Mouse (Mus musculus): ENCODE measurements around the gene Steap3. TPM values are rescaled to one million over a fixed set of nuclear protein-coding genes. Genes with fewer than 3 reads are reported as not detected.

The Steap3 gene
- polyA plus RNA-seq, 1 experiment from 2014 or later, result 4.9 TPM

DNA sequence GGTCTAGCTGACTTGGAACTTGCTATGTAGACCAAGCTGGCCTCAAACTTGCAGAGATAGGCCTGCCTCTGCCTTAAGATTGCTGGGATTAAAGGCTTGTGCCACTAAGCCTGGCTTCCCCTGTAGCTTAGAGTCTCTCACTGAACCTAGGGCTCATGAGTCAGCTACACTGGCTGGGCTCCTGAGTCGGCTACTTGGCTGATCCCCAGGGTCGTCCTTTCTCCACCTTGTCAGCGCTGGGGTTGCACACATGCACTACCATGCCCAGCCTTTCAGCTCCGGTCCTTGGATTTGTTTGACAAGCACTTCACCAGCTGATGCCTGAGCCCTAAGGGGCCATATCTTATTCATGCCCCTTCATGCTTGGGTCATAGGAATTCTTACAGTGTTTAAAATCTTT is 104.5 kb downstream of the Steap3 start:
- ATAC-seq, result no peak
- Histone ChIP-seq H3K4me1 (ENCODE audit: control insufficient read depth, insufficient read depth, low read depth, low read length) (no peaks in the 10 kb centered on the region), H3K4me2 (ENCODE audit: low read length) (no peak overlapping the region), H3K9ac (ENCODE audit: low read depth, low read length) (no peak overlapping the region), H3K36me3 (ENCODE audit: control insufficient read depth, insufficient read depth, low read length) (no peaks in the 10 kb centered on the region), H3K27me3 (replicated peaks; ENCODE audit: control insufficient read depth, insufficient read depth, low read length) (no peaks in the 10 kb centered on the region), H3K27ac (ENCODE audit: low read depth, low read length) (no peak overlapping the region), H3K9me3 (ENCODE audit: control insufficient read depth, low read length) (no peaks in the 10 kb centered on the region), H3K4me3 (ENCODE audit: low read length) (no peak overlapping the region)
- WGBS, result 65% methylated on average over 4 of the region's 4 CpGs

- Histone ChIP-seq H3K27me3 (replicated peaks; ENCODE audit: control insufficient read depth, insufficient read depth, low read length) (no peaks in the 10 kb centered on the region), H3K9ac (ENCODE audit: low read depth, low read length) (no peak overlapping the region), H3K4me2 (ENCODE audit: low read length) (no peak overlapping the region), H3K4me1 (ENCODE audit: control insufficient read depth, insufficient read depth, low read depth, low read length) (no peaks in the 10 kb centered on the region), H3K4me3 (ENCODE audit: low read length) (no peak overlapping the region), H3K9me3 (ENCODE audit: control insufficient read depth, low read length) (no peaks in the 10 kb centered on the region), H3K36me3 (ENCODE audit: control insufficient read depth, insufficient read depth, low read length) (no peaks in the 10 kb centered on the region), H3K27ac (ENCODE audit: low read depth, low read length) (no peak overlapping the region)
- WGBS, result 71% methylated on average over 1 of the region's 1 CpGs
- ATAC-seq, result no peak
Observed at GRCm38 (mm10) chr1:120162616-120163015, 109.9 kb downstream of the Steap3 start.

- H3K36me3 ChIP-seq (ENCODE audit: control insufficient read depth, insufficient read depth, low read length), result no peaks in the 10 kb centered on the region
- no peak for ATAC-seq
- H3K27ac ChIP-seq (ENCODE audit: low read depth, low read length), result no peak overlapping the region
- no peaks in the 10 kb centered on the region for H3K9me3 ChIP-seq (ENCODE audit: control insufficient read depth, low read length)
- WGBS, result 93% methylated on average over 5 of the region's 5 CpGs
- H3K4me1 ChIP-seq (ENCODE audit: control insufficient read depth, insufficient read depth, low read depth, low read length), result no peaks in the 10 kb centered on the region
- H3K27me3 ChIP-seq (replicated peaks; ENCODE audit: control insufficient read depth, insufficient read depth, low read length), result no peaks in the 10 kb centered on the region
- no peak overlapping the region for H3K9ac ChIP-seq (ENCODE audit: low read depth, low read length)
- H3K4me2 ChIP-seq (ENCODE audit: low read length), result no peak overlapping the region
- no peak overlapping the region for H3K4me3 ChIP-seq (ENCODE audit: low read length)
Observed at GRCm38 (mm10) chr1:120161502-120161901, 111.0 kb downstream of the Steap3 start.

- Histone ChIP-seq H3K4me3 (ENCODE audit: low read length) (no peak overlapping the region), H3K4me2 (ENCODE audit: low read length) (no peak overlapping the region), H3K9me3 (ENCODE audit: control insufficient read depth, low read length) (no peaks in the 10 kb centered on the region), H3K9ac (ENCODE audit: low read depth, low read length) (no peak overlapping the region), H3K4me1 (ENCODE audit: control insufficient read depth, insufficient read depth, low read depth, low read length) (no peaks in the 10 kb centered on the region), H3K27ac (ENCODE audit: low read depth, low read length) (no peak overlapping the region), H3K27me3 (replicated peaks; ENCODE audit: control insufficient read depth, insufficient read depth, low read length) (no peaks in the 10 kb centered on the region), H3K36me3 (ENCODE audit: control insufficient read depth, insufficient read depth, low read length) (no peaks in the 10 kb centered on the region)
- 89% methylated on average over 9 of the region's 9 CpGs for WGBS
- ATAC-seq, result no peak
Observed at GRCm38 (mm10) chr1:120158474-120159127, 113.9 kb downstream of the Steap3 start.

GRCm38 (mm10) chr1:120155325-120155724 is 117.2 kb downstream of the Steap3 start:
- no peaks in the 10 kb centered on the region for H3K4me1 ChIP-seq (ENCODE audit: control insufficient read depth, insufficient read depth, low read depth, low read length)
- 33% methylated on average over 1 of the region's 1 CpGs for WGBS
- no peaks in the 10 kb centered on the region for H3K9me3 ChIP-seq (ENCODE audit: control insufficient read depth, low read length)
- no peak overlapping the region for H3K4me3 ChIP-seq (ENCODE audit: low read length)
- no peaks in the 10 kb centered on the region for H3K27me3 ChIP-seq (replicated peaks; ENCODE audit: control insufficient read depth, insufficient read depth, low read length)
- no peak for ATAC-seq
- H3K4me2 ChIP-seq (ENCODE audit: low read length), result no peak overlapping the region
- no peak overlapping the region for H3K9ac ChIP-seq (ENCODE audit: low read depth, low read length)
- H3K36me3 ChIP-seq (ENCODE audit: control insufficient read depth, insufficient read depth, low read length), result no peaks in the 10 kb centered on the region
- no peak overlapping the region for H3K27ac ChIP-seq (ENCODE audit: low read depth, low read length)

- H3K9me3 ChIP-seq (ENCODE audit: control insufficient read depth, low read length), result no peaks in the 10 kb centered on the region
- H3K27ac ChIP-seq (ENCODE audit: low read depth, low read length), result no peak overlapping the region
Observed at GRCm38 (mm10) chr1:120154232-120154631, 118.3 kb downstream of the Steap3 start.

DNA sequence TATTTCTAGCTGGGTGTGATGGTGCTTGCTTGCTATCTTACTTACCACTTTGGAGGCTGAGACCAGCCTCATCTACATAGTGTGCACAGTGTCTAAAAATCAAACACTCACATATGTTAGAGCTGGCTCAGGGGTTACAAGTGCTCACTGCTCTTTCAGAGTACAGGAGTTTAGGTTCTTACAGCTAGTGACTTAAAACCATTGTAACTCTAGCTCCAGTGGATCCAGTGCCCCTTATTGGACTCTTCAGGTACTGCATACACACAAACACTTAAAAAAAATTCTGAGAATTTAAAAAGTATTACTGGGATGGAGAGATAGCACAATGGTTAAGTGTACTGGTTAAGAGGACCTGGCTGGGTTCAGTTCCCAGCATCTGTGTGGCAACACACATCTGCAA is 125.5 kb downstream of the Steap3 start:
- Histone ChIP-seq H3K36me3 (ENCODE audit: control insufficient read depth, insufficient read depth, low read length) (no peaks in the 10 kb centered on the region), H3K4me3 (ENCODE audit: low read length) (no peak overlapping the region), H3K9me3 (ENCODE audit: control insufficient read depth, low read length) (no peaks in the 10 kb centered on the region), H3K27me3 (replicated peaks; ENCODE audit: control insufficient read depth, insufficient read depth, low read length) (no peaks in the 10 kb centered on the region), H3K4me2 (ENCODE audit: low read length) (no peak overlapping the region), H3K9ac (ENCODE audit: low read depth, low read length) (no peak overlapping the region), H3K4me1 (ENCODE audit: control insufficient read depth, insufficient read depth, low read depth, low read length) (no peaks in the 10 kb centered on the region), H3K27ac (ENCODE audit: low read depth, low read length) (no peak overlapping the region)
- ATAC-seq, result no peak

More at GRCm38 (mm10) chr1:120154232-120154631, 118.3 kb downstream of the Steap3 start:
- Histone ChIP-seq H3K27me3 (replicated peaks; ENCODE audit: control insufficient read depth, insufficient read depth, low read length) (no peaks in the 10 kb centered on the region), H3K4me2 (ENCODE audit: low read length) (no peak overlapping the region), H3K9ac (ENCODE audit: low read depth, low read length) (no peak overlapping the region), H3K36me3 (ENCODE audit: control insufficient read depth, insufficient read depth, low read length) (no peaks in the 10 kb centered on the region), H3K4me3 (ENCODE audit: low read length) (no peak overlapping the region), H3K4me1 (ENCODE audit: control insufficient read depth, insufficient read depth, low read depth, low read length) (no peaks in the 10 kb centered on the region)
- ATAC-seq, result no peak

DNA sequence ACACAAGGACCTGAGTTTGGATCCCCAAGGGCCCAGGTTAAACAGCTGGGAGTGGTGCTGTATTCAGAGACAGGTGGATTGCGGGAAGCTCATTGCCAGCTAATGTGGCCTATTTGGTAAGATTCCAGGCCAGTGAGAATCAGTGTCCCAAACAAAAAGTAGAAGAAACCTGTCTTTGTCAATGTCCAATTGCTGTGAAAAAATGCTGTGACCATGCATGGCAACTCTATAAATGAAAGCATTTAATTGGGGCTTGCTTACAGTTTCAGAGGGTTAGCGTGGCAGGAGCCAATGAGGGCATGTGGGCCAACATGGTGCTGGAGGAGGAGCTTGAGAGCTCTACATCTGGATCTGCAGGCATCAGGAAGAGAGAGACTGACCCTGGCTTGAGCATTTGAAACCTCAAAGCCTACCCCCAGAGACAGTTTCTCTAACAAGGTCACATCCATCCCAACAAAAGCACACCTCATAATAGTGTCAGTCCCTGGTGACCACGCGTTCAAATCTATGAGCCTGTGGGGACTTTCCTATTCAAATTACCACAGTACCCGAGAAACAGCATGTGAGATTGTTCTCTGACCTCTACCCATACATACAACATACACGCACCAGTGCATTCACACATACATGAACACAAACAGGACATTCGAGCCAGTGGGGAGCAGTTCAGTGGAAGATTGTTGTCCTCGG is 126.8 kb downstream of the Steap3 start:
- 81% methylated on average over 8 of the region's 8 CpGs for whole genome bisulfite sequencing
- Histone ChIP-seq H3K9me3 (ENCODE audit: control insufficient read depth, low read length) (no peaks in the 10 kb centered on the region), H3K4me3 (ENCODE audit: low read length) (no peak overlapping the region), H3K9ac (ENCODE audit: low read depth, low read length) (no peak overlapping the region), H3K4me2 (ENCODE audit: low read length) (no peak overlapping the region), H3K4me1 (ENCODE audit: control insufficient read depth, insufficient read depth, low read depth, low read length) (no peaks in the 10 kb centered on the region), H3K27me3 (replicated peaks; ENCODE audit: control insufficient read depth, insufficient read depth, low read length) (no peaks in the 10 kb centered on the region), H3K36me3 (ENCODE audit: control insufficient read depth, insufficient read depth, low read length) (no peaks in the 10 kb centered on the region), H3K27ac (ENCODE audit: low read depth, low read length) (no peak overlapping the region)
- no peak for ATAC-seq

GRCm38 (mm10) chr1:120142551-120142950 is 130.0 kb downstream of the Steap3 start:
- H3K9ac ChIP-seq (ENCODE audit: low read depth, low read length), result no peak overlapping the region
- no peaks in the 10 kb centered on the region for H3K27me3 ChIP-seq (replicated peaks; ENCODE audit: control insufficient read depth, insufficient read depth, low read length)
- H3K27ac ChIP-seq (ENCODE audit: low read depth, low read length), result no peak overlapping the region
- H3K36me3 ChIP-seq (ENCODE audit: control insufficient read depth, insufficient read depth, low read length), result no peaks in the 10 kb centered on the region
- ATAC-seq, result peak; percentile 63
- H3K4me1 ChIP-seq (ENCODE audit: control insufficient read depth, insufficient read depth, low read depth, low read length), result no peaks in the 10 kb centered on the region
- H3K9me3 ChIP-seq (ENCODE audit: control insufficient read depth, low read length), result no peaks in the 10 kb centered on the region
- no peak overlapping the region for H3K4me2 ChIP-seq (ENCODE audit: low read length)
- WGBS, result 44% methylated on average over 5 of the region's 5 CpGs
- H3K4me3 ChIP-seq (ENCODE audit: low read length), result no peak overlapping the region
